Mouse (Mus musculus): ENCODE results near the gene Grhpr. TPM values are rescaled to one million over a fixed set of nuclear protein-coding genes. Genes with fewer than 3 reads are reported as not detected.

The Grhpr gene
- total and polyA plus RNA-seq, 3 experiments = 27.3 to 76.4 TPM; not detected in 1

- TF ChIP-seq CTCF (IDR thresholded peaks at IDR 0.05 in 2 of 3, conservative IDR thresholded peaks at IDR 0.05 in 1 of 3; ENCODE audit: control insufficient read depth in 1 of 3, insufficient read depth in 1 of 3, low read depth in 2 of 3, low read length in 3 of 3, poor library complexity in 1 of 3, severe bottlenecking in 1 of 3) = peak; percentile 96 to 100 (median 97)
- TF ChIP-seq KAT2A (conservative IDR thresholded peaks at IDR 0.05; ENCODE audit: low read depth, low read length) = no peak
- TF ChIP-seq ETS1 (IDR thresholded peaks at IDR 0.05; ENCODE audit: low read depth, low read length) = no peak
- peak; percentile 31; the same call in 1 of the 2 replicates for TF ChIP-seq HCFC1 (IDR thresholded peaks at IDR 0.05; ENCODE audit: low read depth, low read length)
- TF ChIP-seq MEF2A (IDR thresholded peaks at IDR 0.05; ENCODE audit: extremely low read depth, insufficient replicate concordance, low read depth, low read length, poor library complexity, severe bottlenecking) = no peak
Measured at GRCm38 (mm10) chr4:44973450-44973849, 7.7 kb upstream of the Grhpr start (continued).

- Histone ChIP-seq H3K9ac (ENCODE audit: control insufficient read depth, low read depth, low read length, poor library complexity, severe bottlenecking) (no peak overlapping the region), H3K9me3 (replicated peaks; ENCODE audit: insufficient read depth, low read length) (no peaks in the 10 kb centered on the region), H3K27me3 (ENCODE audit: control insufficient read depth in 1 of 2, insufficient read depth in 2 of 2, low read length in 2 of 2) (no peaks in the 10 kb centered on the region), H3K27ac (ENCODE audit: control insufficient read depth, low read depth, low read length) (no peak overlapping the region), H3K79me2 (ENCODE audit: control insufficient read depth, insufficient read depth, low read length, poor library complexity) (no peaks in the 10 kb centered on the region), H3K4me3 (ENCODE audit: control insufficient read depth in 1 of 2, insufficient read depth in 1 of 2, low read depth in 2 of 2, low read length in 2 of 2) (peak overlapping the region in 1 of 2 experiments; percentile 22; a peak in 2 of 4 replicates), H3K4me1 (ENCODE audit: control insufficient read depth in 1 of 2, insufficient read depth in 2 of 2, low read length in 2 of 2) (peaks cover 0 to 4% of the 10 kb centered on the region in 2 experiments; a peak in 1 of 4 replicates), H3K36me3 (ENCODE audit: control insufficient read depth in 1 of 2, insufficient read depth in 2 of 2, low read length in 2 of 2) (no peaks in the 10 kb centered on the region)
- no peak for DNase-seq (ENCODE audit: low read depth, low spot score)
- TF ChIP-seq JUND (IDR thresholded peaks at IDR 0.05; ENCODE audit: low read depth, low read length) (no peak), RCOR1 (IDR thresholded peaks at IDR 0.05; ENCODE audit: low read depth, low read length) (no peak), CHD2 (IDR thresholded peaks at IDR 0.05; ENCODE audit: low read length) (no peak), TCF12 (IDR thresholded peaks at IDR 0.05; ENCODE audit: low read depth, low read length) (no peak), ELF1 (IDR thresholded peaks at IDR 0.05; ENCODE audit: low read depth, low read length) (no peak), POLR2AphosphoS2 (IDR thresholded peaks at IDR 0.05; ENCODE audit: low read length) (no peak), SMC3 (IDR thresholded peaks at IDR 0.05; ENCODE audit: low read depth, low read length) (no peak), EP300 (IDR thresholded peaks at IDR 0.05; ENCODE audit: low read depth in 1 of 2, low read length in 2 of 2) (no peak)
Measured at GRCm38 (mm10) chr4:44973871-44974270, 7.3 kb upstream of the Grhpr start.

- no peak overlapping the region for H3K27ac ChIP-seq (ENCODE audit: control insufficient read depth, low read depth, low read length)
- TF ChIP-seq TAL1 (IDR thresholded peaks at IDR 0.05; ENCODE audit: low read length) (no peak), GABPA (IDR thresholded peaks at IDR 0.05; ENCODE audit: low read depth, low read length) (no peak), ZMIZ1 (IDR thresholded peaks at IDR 0.05; ENCODE audit: low read depth, low read length) (no peak), MAFK (IDR thresholded peaks at IDR 0.05; ENCODE audit: borderline replicate concordance, low read depth, low read length) (no peak), MYC (IDR thresholded peaks at IDR 0.05; ENCODE audit: low read depth, low read length) (no peak), SIN3A (IDR thresholded peaks at IDR 0.05; ENCODE audit: low read length) (no peak), ZC3H11A (IDR thresholded peaks at IDR 0.05; ENCODE audit: low read depth, low read length) (no peak), KAT2A (conservative IDR thresholded peaks at IDR 0.05; ENCODE audit: low read depth, low read length) (no peak), MYB (IDR thresholded peaks at IDR 0.05; ENCODE audit: low read depth, low read length) (no peak), NRF1 (IDR thresholded peaks at IDR 0.05; ENCODE audit: insufficient read depth, low read depth, low read length, poor library complexity, severe bottlenecking) (no peak), SMC3 (IDR thresholded peaks at IDR 0.05; ENCODE audit: low read depth, low read length) (no peak), GATA1 (IDR thresholded peaks at IDR 0.05; ENCODE audit: low read depth, low read length) (no peak), HCFC1 (IDR thresholded peaks at IDR 0.05; ENCODE audit: low read depth, low read length) (no peak), JUND (IDR thresholded peaks at IDR 0.05; ENCODE audit: low read depth, low read length) (no peak), POLR2AphosphoS2 (IDR thresholded peaks at IDR 0.05; ENCODE audit: low read length) (no peak), MEF2A (IDR thresholded peaks at IDR 0.05; ENCODE audit: extremely low read depth, insufficient replicate concordance, low read depth, low read length, poor library complexity, severe bottlenecking) (no peak), CHD2 (IDR thresholded peaks at IDR 0.05; ENCODE audit: low read length) (no peak), POLR2A (IDR thresholded peaks at IDR 0.05; ENCODE audit: control insufficient read depth in 1 of 2, insufficient read depth in 1 of 2, low read depth in 1 of 2, low read length in 2 of 2, poor library complexity in 1 of 2) (no peak), POLR2AphosphoS5 (IDR thresholded peaks at IDR 0.05; ENCODE audit: borderline replicate concordance, low read depth, low read length) (no peak), RCOR1 (IDR thresholded peaks at IDR 0.05; ENCODE audit: low read depth, low read length) (no peak)
- peaks cover 0 to 4% of the 10 kb centered on the region in 2 experiments; a peak in 1 of 4 replicates for H3K4me1 ChIP-seq (ENCODE audit: control insufficient read depth in 1 of 2, insufficient read depth in 2 of 2, low read length in 2 of 2)
- DNase-seq (ENCODE audit: low read depth, low spot score) = no peak
- H3K36me3 ChIP-seq (ENCODE audit: control insufficient read depth in 1 of 2, insufficient read depth in 2 of 2, low read length in 2 of 2) = no peaks in the 10 kb centered on the region
- no peaks in the 10 kb centered on the region for H3K9me3 ChIP-seq (replicated peaks; ENCODE audit: insufficient read depth, low read length)
- no peaks in the 10 kb centered on the region for H3K79me2 ChIP-seq (ENCODE audit: control insufficient read depth, insufficient read depth, low read length, poor library complexity)
- H3K27me3 ChIP-seq (ENCODE audit: control insufficient read depth in 1 of 2, insufficient read depth in 2 of 2, low read length in 2 of 2) = no peaks in the 10 kb centered on the region
- H3K9ac ChIP-seq (ENCODE audit: control insufficient read depth, low read depth, low read length, poor library complexity, severe bottlenecking) = no peak overlapping the region
- H3K4me3 ChIP-seq (ENCODE audit: control insufficient read depth in 1 of 2, insufficient read depth in 1 of 2, low read depth in 2 of 2, low read length in 2 of 2) = no peak overlapping the region
Measured at GRCm38 (mm10) chr4:44974331-44974730, 6.9 kb upstream of the Grhpr start.

All from MEL (cell line).